Mouse (Mus musculus): ENCODE data around the gene Ddx47. TPM values are rescaled to one million over a fixed set of nuclear protein-coding genes. Genes with fewer than 3 reads are reported as not detected.

Ddx47 gene
- polyA plus RNA-seq, 1 experiment from 2014 or later = 75.7 TPM

- DNase-seq (no peak), ATAC-seq (ENCODE audit: low read depth) (peak; percentile 79)
- Histone ChIP-seq H3K27ac (peak overlapping the region; percentile 77), H3K4me2 (peak overlapping the region; percentile 19), H3K36me3 (no peaks in the 10 kb centered on the region), H3K4me3 (replicated peaks) (no peak overlapping the region), H3K4me1 (replicated peaks) (peaks cover 53% of the 10 kb centered on the region), H3K9ac (peak overlapping the region; percentile 47), H3K9me3 (replicated peaks) (no peaks in the 10 kb centered on the region), H3K27me3 (no peaks in the 10 kb centered on the region)
- WGBS (ENCODE audit: insufficient replicate concordance) = 19% methylated on average over 4 of the region's 4 CpGs
Observed at GRCm38 (mm10) chr6:135006372-135006771, 5.0 kb upstream of the Ddx47 start.

GRCm38 (mm10) chr6:135011734-135012116 is 313 bp downstream of the Ddx47 start:
- H3K4me2 ChIP-seq = peak overlapping the region; percentile 84
- ATAC-seq (ENCODE audit: low read depth) = peak; percentile 54; the same call in 1 of the 2 replicates
- H3K4me3 ChIP-seq (replicated peaks) = peak overlapping the region; percentile 80
- H3K27ac ChIP-seq = peak overlapping the region; percentile 60
- H3K36me3 ChIP-seq = peaks cover 36% of the 10 kb centered on the region
- H3K27me3 ChIP-seq = no peaks in the 10 kb centered on the region
- peak overlapping the region; percentile 87 for H3K9ac ChIP-seq
- under 1% methylated on average over 14 of the region's 14 CpGs for WGBS (ENCODE audit: insufficient replicate concordance)
- peaks cover 56% of the 10 kb centered on the region for H3K4me1 ChIP-seq (replicated peaks)
- DNase-seq = no peak
- no peaks in the 10 kb centered on the region for H3K9me3 ChIP-seq (replicated peaks)

GRCm38 (mm10) chr6:135017211-135017610 is 5.8 kb downstream of the Ddx47 start:
- H3K9ac ChIP-seq = no peak overlapping the region
- no peaks in the 10 kb centered on the region for H3K9me3 ChIP-seq (replicated peaks)
- H3K36me3 ChIP-seq = peaks cover 89% of the 10 kb centered on the region
- H3K4me3 ChIP-seq (replicated peaks) = no peak overlapping the region
- no peak for DNase-seq
- no peaks in the 10 kb centered on the region for H3K27me3 ChIP-seq
- ATAC-seq (ENCODE audit: low read depth) = peak; percentile 51
- H3K27ac ChIP-seq = no peak overlapping the region
- whole genome bisulfite sequencing (ENCODE audit: insufficient replicate concordance) = 41% methylated on average over 11 of the region's 11 CpGs
- H3K4me2 ChIP-seq = no peak overlapping the region
- H3K4me1 ChIP-seq (replicated peaks) = peaks cover 10% of the 10 kb centered on the region

- Histone ChIP-seq H3K36me3 (peaks cover 99% of the 10 kb centered on the region), H3K9ac (no peak overlapping the region), H3K27ac (no peak overlapping the region), H3K4me3 (replicated peaks) (no peak overlapping the region), H3K9me3 (replicated peaks) (no peaks in the 10 kb centered on the region), H3K27me3 (no peaks in the 10 kb centered on the region), H3K4me1 (replicated peaks) (peaks cover 5% of the 10 kb centered on the region; the same call in 1 of the 2 replicates), H3K4me2 (no peak overlapping the region)
- ATAC-seq (ENCODE audit: low read depth) (no peak), DNase-seq (no peak)
- WGBS (ENCODE audit: insufficient replicate concordance) = 86% methylated on average over 10 of the region's 10 CpGs
Observed at GRCm38 (mm10) chr6:135019564-135019963, 8.2 kb downstream of the Ddx47 start.

- no peak for ATAC-seq (ENCODE audit: low read depth)
- H3K27me3 ChIP-seq = no peaks in the 10 kb centered on the region
- DNase-seq = no peak
- 88% methylated on average over 3 of the region's 3 CpGs for WGBS (ENCODE audit: insufficient replicate concordance)
- no peak overlapping the region for H3K9ac ChIP-seq
- no peak overlapping the region for H3K4me2 ChIP-seq
- no peak overlapping the region for H3K4me3 ChIP-seq (replicated peaks)
- peaks cover 2% of the 10 kb centered on the region for H3K4me1 ChIP-seq (replicated peaks)
- H3K36me3 ChIP-seq = peaks cover 86% of the 10 kb centered on the region
- no peak overlapping the region for H3K27ac ChIP-seq
- no peaks in the 10 kb centered on the region for H3K9me3 ChIP-seq (replicated peaks)
Observed at GRCm38 (mm10) chr6:135021633-135022032, 10.2 kb downstream of the Ddx47 start.

- no peak overlapping the region for H3K9ac ChIP-seq
- DNase-seq = no peak
- H3K27ac ChIP-seq = no peak overlapping the region
- H3K36me3 ChIP-seq = peaks cover 68% of the 10 kb centered on the region
- no peak for ATAC-seq (ENCODE audit: low read depth)
- 90% methylated on average over 14 of the region's 14 CpGs for WGBS (ENCODE audit: insufficient replicate concordance)
- no peaks in the 10 kb centered on the region for H3K27me3 ChIP-seq
- no peak overlapping the region for H3K4me3 ChIP-seq (replicated peaks)
- no peaks in the 10 kb centered on the region; the same call in 1 of the 2 replicates for H3K4me1 ChIP-seq (replicated peaks)
- no peak overlapping the region for H3K4me2 ChIP-seq
- H3K9me3 ChIP-seq (replicated peaks) = no peaks in the 10 kb centered on the region
Observed at GRCm38 (mm10) chr6:135023379-135023778, 12.0 kb downstream of the Ddx47 start.

GRCm38 (mm10) chr6:135024781-135025420 is 13.5 kb downstream of the Ddx47 start:
- H3K9ac ChIP-seq = no peak overlapping the region
- H3K4me2 ChIP-seq = no peak overlapping the region
- DNase-seq (no peak), ATAC-seq (ENCODE audit: low read depth) (no peak)
- 65% methylated on average over 1 of the region's 1 CpGs for WGBS (ENCODE audit: insufficient replicate concordance)
- no peak overlapping the region for H3K27ac ChIP-seq
- no peaks in the 10 kb centered on the region; the same call in 1 of the 2 replicates for H3K4me1 ChIP-seq (replicated peaks)
- peaks cover 53% of the 10 kb centered on the region for H3K36me3 ChIP-seq
- H3K9me3 ChIP-seq (replicated peaks) = no peaks in the 10 kb centered on the region
- no peaks in the 10 kb centered on the region for H3K27me3 ChIP-seq
- H3K4me3 ChIP-seq (replicated peaks) = no peak overlapping the region

GRCm38 (mm10) chr6:135026232-135026631 is 14.8 kb downstream of the Ddx47 start:
- no peak overlapping the region for H3K4me2 ChIP-seq
- H3K27ac ChIP-seq = no peak overlapping the region
- no peaks in the 10 kb centered on the region for H3K27me3 ChIP-seq
- H3K4me1 ChIP-seq (replicated peaks) = no peaks in the 10 kb centered on the region; the same call in 1 of the 2 replicates
- no peaks in the 10 kb centered on the region for H3K9me3 ChIP-seq (replicated peaks)
- ATAC-seq (ENCODE audit: low read depth) (no peak), DNase-seq (no peak)
- H3K36me3 ChIP-seq = peaks cover 40% of the 10 kb centered on the region
- 2% methylated on average over 3 of the region's 3 CpGs for WGBS (ENCODE audit: insufficient replicate concordance)
- H3K4me3 ChIP-seq (replicated peaks) = no peak overlapping the region
- no peak overlapping the region for H3K9ac ChIP-seq

GRCm38 (mm10) chr6:135026755-135027154 is 15.3 kb downstream of the Ddx47 start:
- Histone ChIP-seq H3K27ac (no peak overlapping the region), H3K36me3 (peaks cover 34% of the 10 kb centered on the region), H3K9me3 (replicated peaks) (no peaks in the 10 kb centered on the region), H3K4me3 (replicated peaks) (no peak overlapping the region), H3K27me3 (no peaks in the 10 kb centered on the region), H3K4me2 (no peak overlapping the region), H3K4me1 (replicated peaks) (no peaks in the 10 kb centered on the region; the same call in 1 of the 2 replicates), H3K9ac (no peak overlapping the region)
- WGBS (ENCODE audit: insufficient replicate concordance) = 64% methylated on average over 2 of the region's 2 CpGs
- no peak for DNase-seq
- ATAC-seq (ENCODE audit: low read depth) = no peak

- Histone ChIP-seq H3K9me3 (replicated peaks) (no peaks in the 10 kb centered on the region), H3K9ac (no peak overlapping the region), H3K36me3 (peaks cover 11% of the 10 kb centered on the region), H3K4me3 (replicated peaks) (no peak overlapping the region), H3K4me2 (no peak overlapping the region), H3K27ac (no peak overlapping the region), H3K4me1 (replicated peaks) (no peaks in the 10 kb centered on the region; the same call in 1 of the 2 replicates), H3K27me3 (no peaks in the 10 kb centered on the region)
- ATAC-seq (ENCODE audit: low read depth) (no peak), DNase-seq (no peak)
- 37% methylated on average over 4 of the region's 4 CpGs for WGBS (ENCODE audit: insufficient replicate concordance)
Observed at GRCm38 (mm10) chr6:135029246-135029645, 17.8 kb downstream of the Ddx47 start.

- Histone ChIP-seq H3K4me1 (replicated peaks) (peaks cover 6% of the 10 kb centered on the region; the same call in 1 of the 2 replicates), H3K36me3 (no peaks in the 10 kb centered on the region), H3K4me2 (no peak overlapping the region), H3K4me3 (replicated peaks) (no peak overlapping the region), H3K27ac (no peak overlapping the region), H3K27me3 (peaks cover 44% of the 10 kb centered on the region), H3K9me3 (replicated peaks) (no peaks in the 10 kb centered on the region), H3K9ac (no peak overlapping the region)
- DNase-seq = no peak
- no peak for ATAC-seq (ENCODE audit: low read depth)
- WGBS (ENCODE audit: insufficient replicate concordance) = 70% methylated on average over 3 of the region's 3 CpGs
Observed at GRCm38 (mm10) chr6:135038674-135039073, 27.3 kb downstream of the Ddx47 start.

All from liver, embryonic 13.5 days (tissue).